Mouse (Mus musculus): ENCODE data around the gene Nkrf. TPM values are rescaled to one million over a fixed set of nuclear protein-coding genes. Genes with fewer than 3 reads are reported as not detected.
A peak's percentile ranks its signal among the peaks of the same experiment; 100 is the strongest.
"Not testable (repeated sequence)": the region's sequence is repeated elsewhere in the genome, so short reads cannot be mapped to it uniquely, and the experiment has no call there.

Nkrf gene
- polyA plus RNA-seq, 1 experiment from 2014 or later, result 0.80 TPM

GRCm38 (mm10) chrX:36903115-36903768 is 543 bp upstream of the Nkrf start:
- Histone ChIP-seq H3K27ac (ENCODE audit: poor library complexity, severe bottlenecking) (peak overlapping the region; percentile 73), H3K4me1 (replicated peaks) (0 out of 2 replicates have a peak, but pooled peaks cover 6% of the 10 kb centered on the region), H3K4me3 (peak overlapping the region; percentile 71), H3K27me3 (replicated peaks) (no peaks in the 10 kb centered on the region), H3K4me2 (peak overlapping the region; percentile 74), H3K9ac (peak overlapping the region; percentile 79), H3K9me3 (replicated peaks) (no peaks in the 10 kb centered on the region), H3K36me3 (no peaks in the 10 kb centered on the region)
- WGBS, result 15% methylated on average over 30 of the region's 32 CpGs
- peak; percentile 91 for ATAC-seq (ENCODE audit: insufficient number of reproducible peaks, low FRiP score)

DNA sequence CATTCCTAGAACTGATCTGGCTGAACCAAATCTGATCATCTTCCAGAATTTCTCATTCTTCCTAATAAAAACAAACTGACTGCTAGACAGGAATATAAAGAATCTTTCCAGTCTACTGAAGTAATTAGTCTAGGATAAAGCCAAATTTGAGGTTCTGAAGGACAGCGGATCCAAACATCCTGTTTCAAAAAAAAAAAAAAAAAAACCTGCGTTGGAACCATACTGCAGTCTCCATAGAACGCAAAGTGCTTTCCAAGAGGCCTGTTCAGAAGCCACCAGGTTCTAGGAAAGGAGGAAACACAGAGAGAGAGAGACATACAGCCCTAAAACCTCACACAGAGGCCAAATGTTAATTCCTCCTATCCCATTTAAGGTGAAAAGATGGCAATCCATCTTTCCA is 1.0 kb downstream of the Nkrf start:
- no peak overlapping the region for H3K27ac ChIP-seq (ENCODE audit: poor library complexity, severe bottlenecking)
- no peaks in the 10 kb centered on the region for H3K36me3 ChIP-seq
- peak overlapping the region; percentile 74 for H3K4me2 ChIP-seq
- H3K4me1 ChIP-seq (replicated peaks), result 0 out of 2 replicates have a peak, but pooled peaks cover 6% of the 10 kb centered on the region
- no peaks in the 10 kb centered on the region for H3K9me3 ChIP-seq (replicated peaks)
- 42% methylated on average over 3 of the region's 3 CpGs for WGBS
- peak overlapping the region; percentile 71 for H3K4me3 ChIP-seq
- H3K27me3 ChIP-seq (replicated peaks), result no peaks in the 10 kb centered on the region
- no peak for ATAC-seq (ENCODE audit: insufficient number of reproducible peaks, low FRiP score)
- no peak overlapping the region; the same call in 1 of the 2 replicates for H3K9ac ChIP-seq

DNA sequence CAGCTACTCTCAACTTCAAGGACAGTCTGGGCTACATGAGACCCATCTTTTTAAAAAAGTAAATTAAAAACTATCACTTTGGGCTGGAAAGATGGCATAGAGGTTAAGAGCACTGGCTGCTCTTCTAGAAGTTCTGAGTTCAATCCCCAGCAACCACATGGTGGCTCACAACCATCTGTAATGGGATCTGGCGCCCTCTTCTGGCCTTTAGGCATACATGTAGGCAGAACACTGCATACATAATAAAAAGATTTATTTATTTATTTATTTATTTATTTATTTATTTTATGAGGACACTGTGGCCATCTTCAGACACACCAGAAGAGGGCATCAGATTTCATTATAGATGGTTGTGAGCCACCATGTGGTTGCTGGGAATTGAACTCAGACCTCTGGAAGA is 3.8 kb downstream of the Nkrf start:
- H3K4me2 ChIP-seq; H3K4me3 ChIP-seq; H3K27me3 ChIP-seq (replicated peaks); H3K9me3 ChIP-seq (replicated peaks); H3K36me3 ChIP-seq; H3K4me1 ChIP-seq (replicated peaks); H3K9ac ChIP-seq; ATAC-seq (ENCODE audit: insufficient number of reproducible peaks, low FRiP score); H3K27ac ChIP-seq (ENCODE audit: poor library complexity, severe bottlenecking): not testable (repeated sequence)
- 38% methylated on average over 1 of the region's 1 CpGs for whole genome bisulfite sequencing

- no peak overlapping the region for H3K4me2 ChIP-seq
- H3K27ac ChIP-seq (ENCODE audit: poor library complexity, severe bottlenecking), result no peak overlapping the region
- H3K9ac ChIP-seq, result no peak overlapping the region
- H3K36me3 ChIP-seq, result peaks cover 5% of the 10 kb centered on the region
- H3K4me3 ChIP-seq, result no peak overlapping the region
- H3K27me3 ChIP-seq (replicated peaks), result no peaks in the 10 kb centered on the region
- no peak for ATAC-seq (ENCODE audit: insufficient number of reproducible peaks, low FRiP score)
- H3K4me1 ChIP-seq (replicated peaks), result no peaks in the 10 kb centered on the region
- WGBS, result 90% methylated on average over 1 of the region's 1 CpGs
- 0 out of 2 replicates have a peak, but pooled peaks cover 3% of the 10 kb centered on the region for H3K9me3 ChIP-seq (replicated peaks)
Observed at GRCm38 (mm10) chrX:36884719-36885118, 18.0 kb downstream of the Nkrf start.

DNA sequence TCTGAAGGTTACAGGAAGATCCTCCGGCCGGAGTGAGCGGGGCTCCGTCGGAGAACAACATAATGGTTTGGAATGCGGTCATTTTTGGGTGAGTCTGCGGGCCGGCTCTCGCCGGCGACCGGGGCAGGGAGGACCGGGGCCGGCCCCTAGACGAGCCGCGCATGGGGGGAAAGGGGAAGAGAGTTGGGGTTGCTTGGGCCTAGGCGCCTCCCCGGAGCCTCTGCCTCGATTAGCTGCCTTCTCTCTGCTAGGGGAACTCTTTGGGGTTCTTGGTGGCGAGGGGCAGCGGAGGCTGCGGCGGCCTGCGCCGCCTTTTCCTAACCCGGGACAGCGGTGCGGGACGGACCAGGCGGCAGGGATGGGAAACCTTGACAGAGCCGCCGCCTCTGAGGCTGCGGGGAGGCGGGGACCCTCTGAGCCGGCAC is 28.0 kb downstream of the Nkrf start:
- Histone ChIP-seq H3K4me1 (replicated peaks) (peaks cover 6% of the 10 kb centered on the region; the same call in 1 of the 2 replicates), H3K9me3 (replicated peaks) (no peaks in the 10 kb centered on the region), H3K36me3 (no peaks in the 10 kb centered on the region), H3K27me3 (replicated peaks) (0 out of 2 replicates have a peak, but pooled peaks cover 3% of the 10 kb centered on the region), H3K4me2 (peak overlapping the region; percentile 80), H3K9ac (peak overlapping the region; percentile 86), H3K4me3 (peak overlapping the region; percentile 77), H3K27ac (ENCODE audit: poor library complexity, severe bottlenecking) (peak overlapping the region; percentile 75)
- 6% methylated on average over 36 of the region's 36 CpGs for WGBS
- ATAC-seq (ENCODE audit: insufficient number of reproducible peaks, low FRiP score), result peak; percentile 75

- Histone ChIP-seq H3K27ac (ENCODE audit: poor library complexity, severe bottlenecking) (peak overlapping the region; percentile 75), H3K4me3 (peak overlapping the region; percentile 77), H3K9ac (peak overlapping the region; percentile 86), H3K36me3 (no peaks in the 10 kb centered on the region), H3K27me3 (replicated peaks) (0 out of 2 replicates have a peak, but pooled peaks cover 3% of the 10 kb centered on the region), H3K4me2 (peak overlapping the region; percentile 80), H3K4me1 (replicated peaks) (peaks cover 6% of the 10 kb centered on the region; the same call in 1 of the 2 replicates), H3K9me3 (replicated peaks) (no peaks in the 10 kb centered on the region)
- 10% methylated on average over 57 of the region's 57 CpGs for whole genome bisulfite sequencing
- ATAC-seq (ENCODE audit: insufficient number of reproducible peaks, low FRiP score), result peak; percentile 95
Observed at GRCm38 (mm10) chrX:36874178-36874696, 28.5 kb downstream of the Nkrf start.

- H3K9me3 ChIP-seq (replicated peaks), result no peaks in the 10 kb centered on the region
- H3K27me3 ChIP-seq (replicated peaks), result 0 out of 2 replicates have a peak, but pooled peaks cover 3% of the 10 kb centered on the region
- WGBS, result 22% methylated on average over 8 of the region's 8 CpGs
- no peak for ATAC-seq (ENCODE audit: insufficient number of reproducible peaks, low FRiP score)
- no peaks in the 10 kb centered on the region for H3K36me3 ChIP-seq
- H3K4me3 ChIP-seq, result peak within 1 kb of the TSS; percentile 77
- H3K27ac ChIP-seq (ENCODE audit: poor library complexity, severe bottlenecking), result peak within 1 kb of the TSS; percentile 75
- H3K4me1 ChIP-seq (replicated peaks), result peaks cover 6% of the 10 kb centered on the region; the same call in 1 of the 2 replicates
- H3K4me2 ChIP-seq, result peak within 1 kb of the TSS; percentile 80
- H3K9ac ChIP-seq, result peak within 1 kb of the TSS; percentile 86
Observed at GRCm38 (mm10) chrX:36873765-36874164, 28.9 kb downstream of the Nkrf start, which contains the start of the genes Ube2a and C330007P06Rik. TSS of gene Ube2a (plus strand) at chrX:36873900. TSS of gene C330007P06Rik (minus strand) at chrX:36874111.

GRCm38 (mm10) chrX:36870372-36870771 is 32.3 kb downstream of the Nkrf start:
- no peaks in the 10 kb centered on the region for H3K9me3 ChIP-seq (replicated peaks)
- H3K36me3 ChIP-seq, result no peaks in the 10 kb centered on the region
- no peak for ATAC-seq (ENCODE audit: insufficient number of reproducible peaks, low FRiP score)
- no peak overlapping the region for H3K4me2 ChIP-seq
- WGBS, result 54% methylated on average over 3 of the region's 3 CpGs
- 0 out of 2 replicates have a peak, but pooled peaks cover 3% of the 10 kb centered on the region for H3K27me3 ChIP-seq (replicated peaks)
- H3K4me1 ChIP-seq (replicated peaks), result peaks cover 2% of the 10 kb centered on the region; the same call in 1 of the 2 replicates
- no peak overlapping the region for H3K4me3 ChIP-seq
- H3K27ac ChIP-seq (ENCODE audit: poor library complexity, severe bottlenecking), result no peak overlapping the region
- no peak overlapping the region for H3K9ac ChIP-seq

GRCm38 (mm10) chrX:36864609-36865328 is 37.9 kb downstream of the Nkrf start:
- Histone ChIP-seq H3K36me3 (no peaks in the 10 kb centered on the region), H3K27ac (ENCODE audit: poor library complexity, severe bottlenecking) (no peak overlapping the region), H3K27me3 (replicated peaks) (no peaks in the 10 kb centered on the region), H3K4me3 (peak overlapping the region; percentile 57), H3K9me3 (replicated peaks) (no peaks in the 10 kb centered on the region), H3K4me1 (replicated peaks) (peaks cover 6% of the 10 kb centered on the region; the same call in 1 of the 2 replicates), H3K4me2 (peak overlapping the region; percentile 46), H3K9ac (no peak overlapping the region)
- WGBS, result 43% methylated on average over 8 of the region's 8 CpGs
- ATAC-seq (ENCODE audit: insufficient number of reproducible peaks, low FRiP score), result no peak

DNA sequence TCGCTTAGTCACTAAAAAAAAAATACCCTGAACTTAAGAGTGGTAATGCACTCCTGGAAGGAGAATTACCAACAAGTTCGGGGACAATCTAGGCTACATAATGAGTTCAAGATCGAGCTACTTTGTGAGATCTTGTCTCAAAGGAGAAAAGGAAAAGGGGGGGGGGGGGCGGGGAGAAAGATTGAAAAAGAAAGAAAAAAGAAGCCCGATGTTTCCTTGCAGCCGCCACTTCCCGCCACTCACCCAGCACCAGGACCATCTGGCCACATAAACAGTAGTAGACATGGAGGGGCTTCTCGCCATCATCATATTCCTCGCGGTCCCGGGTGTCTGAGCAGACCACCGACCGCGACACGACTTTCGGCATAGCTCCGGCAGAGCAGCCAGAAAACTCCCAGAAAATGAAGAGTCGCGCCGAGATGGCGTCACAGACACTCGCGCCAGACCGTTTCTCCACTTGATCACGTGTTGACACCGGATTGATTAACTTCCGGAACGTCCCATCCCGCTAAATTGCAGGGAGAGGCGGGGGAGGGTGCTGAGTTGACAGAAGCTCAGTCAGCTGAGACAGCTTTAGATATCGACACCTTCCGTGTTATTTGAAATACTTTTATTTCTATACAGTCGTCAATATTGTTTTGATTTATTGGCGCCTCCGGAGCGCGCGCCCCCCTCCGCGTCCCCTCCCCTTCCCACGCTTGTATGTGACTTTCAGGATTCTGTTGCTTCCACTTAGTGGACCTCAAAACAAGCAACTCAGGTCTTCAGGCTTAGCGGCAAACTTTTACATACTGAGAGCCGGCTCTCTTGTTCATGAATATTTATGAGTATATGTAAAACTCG is 38.7 kb downstream of the Nkrf start:
- H3K9me3 ChIP-seq (replicated peaks), result no peaks in the 10 kb centered on the region
- H3K4me1 ChIP-seq (replicated peaks), result peaks cover 6% of the 10 kb centered on the region; the same call in 1 of the 2 replicates
- peak overlapping the region; percentile 57 for H3K4me3 ChIP-seq
- peak; percentile 78 for ATAC-seq (ENCODE audit: insufficient number of reproducible peaks, low FRiP score)
- H3K27me3 ChIP-seq (replicated peaks), result no peaks in the 10 kb centered on the region
- H3K36me3 ChIP-seq, result no peaks in the 10 kb centered on the region
- H3K4me2 ChIP-seq, result peak overlapping the region; percentile 60
- peak overlapping the region; percentile 73 for H3K9ac ChIP-seq
- no peak overlapping the region for H3K27ac ChIP-seq (ENCODE audit: poor library complexity, severe bottlenecking)
- WGBS, result 14% methylated on average over 43 of the region's 44 CpGs
